Mouse (Mus musculus) embryo, embryonic 9.5 days (tissue): ENCODE measurements at regions not wholly inside any gene's neighbourhood (a gene's known extent, or its start where the extent isn't known, plus 50 kb on each side); places are given as distances from the start of the nearest gene placed in this dataset.

Source experiments
- DNase-seq: peaks from one replicate; pipeline ENCODE4 v3.0.0-alpha.2; 2017; ENCODE audit errors: extremely low spot score

DNA sequence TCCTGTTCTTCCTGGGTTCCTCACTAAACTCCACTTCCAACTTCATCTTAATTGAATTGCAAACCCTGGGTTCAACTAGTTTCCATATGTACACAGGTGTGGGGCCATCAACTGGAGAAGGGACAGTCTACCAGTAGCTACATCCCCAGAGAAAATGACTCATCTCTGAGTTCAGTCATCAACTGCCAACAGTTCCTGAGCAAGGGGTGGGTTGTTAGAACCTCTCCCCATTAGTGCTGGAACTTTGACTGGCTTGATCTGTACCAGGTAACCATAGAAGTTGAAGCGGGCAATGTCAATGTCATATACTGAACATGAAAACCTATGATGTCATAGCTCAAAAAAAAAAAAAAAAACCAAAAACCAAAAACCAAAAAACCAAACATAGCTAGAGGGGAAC is 69.8 kb downstream of the Gm21750 start:
- no peak for DNase-seq

DNA sequence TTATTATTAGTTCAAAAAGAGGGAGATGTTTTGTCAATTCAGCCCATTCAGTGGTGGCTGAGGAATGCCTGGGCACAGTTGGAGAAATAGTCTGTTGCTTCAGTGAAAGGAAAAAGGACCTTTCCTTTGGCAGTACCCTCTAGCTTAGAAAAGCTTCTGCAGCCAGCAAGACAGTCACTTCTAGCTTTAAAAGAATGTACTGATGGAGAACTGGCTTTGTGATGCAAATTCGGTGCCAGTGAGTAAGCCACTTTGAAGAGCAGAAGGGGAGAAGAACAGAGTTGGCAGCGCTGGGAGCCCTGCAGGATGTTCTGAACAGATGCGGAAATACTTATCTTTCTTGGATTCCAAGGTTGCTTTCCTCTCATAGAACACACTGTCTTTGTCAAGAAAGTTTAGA is 71.1 kb downstream of the Gm21750 start:
- no peak for DNase-seq

DNA sequence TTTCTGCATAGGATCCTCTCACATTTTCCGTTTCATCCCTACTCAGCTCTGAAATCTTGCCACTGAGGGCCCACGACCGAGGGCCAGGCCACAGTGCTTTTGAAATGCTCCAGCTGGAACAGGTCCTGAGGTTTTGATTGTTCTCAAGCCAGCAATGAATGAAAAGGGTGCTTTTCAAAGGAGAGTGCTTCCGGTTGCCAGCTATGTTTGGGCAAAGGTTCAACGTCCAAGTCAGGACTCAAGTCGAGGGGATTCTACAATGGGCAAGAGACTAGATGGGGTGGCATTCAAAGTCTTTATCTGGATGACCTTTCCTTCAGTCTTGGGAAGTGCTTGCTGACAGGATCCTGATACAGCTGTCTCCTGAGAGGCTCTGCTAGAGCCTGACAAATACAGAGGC is 89.8 kb downstream of the Gm21750 start:
- DNase-seq: no peak

DNA sequence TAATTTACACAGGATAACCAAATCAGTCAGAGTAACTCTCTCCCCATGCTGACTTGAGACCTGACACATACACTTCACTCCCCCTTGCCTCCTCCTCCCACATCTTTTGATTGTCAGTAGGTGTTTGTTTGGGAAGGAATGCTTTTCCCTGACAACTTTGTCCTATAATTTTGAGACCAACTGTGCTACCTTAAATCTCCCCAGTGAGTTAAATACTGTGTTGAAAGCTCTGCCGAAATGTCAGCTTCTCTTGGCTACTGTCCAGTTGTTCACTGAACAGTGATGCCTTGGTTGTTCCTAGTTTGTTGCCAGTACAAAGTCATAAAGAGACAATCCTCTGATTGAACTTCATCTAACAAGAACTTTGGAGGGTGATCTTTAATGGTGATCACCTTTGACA is 99.0 kb downstream of the Gm21750 start:
- no peak for DNase-seq

DNA sequence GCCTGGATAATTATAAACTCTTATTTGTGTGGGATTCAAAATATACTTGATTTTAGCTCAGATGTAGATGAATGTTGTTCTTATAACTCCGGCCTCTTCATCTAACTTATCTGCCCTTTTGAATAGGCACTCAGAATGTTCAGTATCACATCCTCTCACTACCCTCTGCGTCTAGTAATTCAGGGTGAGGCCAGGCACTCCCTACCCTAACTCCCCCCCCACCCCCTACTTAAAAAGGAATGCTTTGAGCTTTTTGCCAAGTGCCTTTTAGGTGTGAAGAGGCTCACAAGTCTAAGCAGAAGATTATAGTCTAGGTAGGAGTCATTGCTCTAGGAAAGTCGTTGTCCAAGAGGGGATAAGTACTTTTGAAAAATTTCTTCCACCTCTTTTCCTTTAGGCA is 111.9 kb downstream of the Gm21750 start:
- no peak for DNase-seq

DNA sequence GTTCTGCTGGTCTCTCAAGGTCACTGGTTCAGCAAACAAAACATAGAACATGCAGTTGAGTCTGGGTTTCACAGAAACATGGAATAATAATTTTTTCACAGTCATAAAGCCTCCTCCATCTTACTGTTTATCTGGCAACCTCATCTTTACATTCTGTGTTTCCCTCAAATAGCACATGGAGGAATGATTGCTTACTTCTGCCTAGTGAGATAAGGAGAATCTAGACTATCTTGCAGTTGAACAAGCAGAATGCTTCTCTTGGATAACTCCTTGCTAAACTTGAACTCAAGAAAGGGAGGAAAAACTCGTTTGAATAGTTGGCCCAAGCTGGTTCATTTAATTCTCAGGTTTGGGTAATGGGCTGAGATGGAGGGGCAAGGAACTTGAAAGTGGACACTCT is 112.8 kb downstream of the Gm21750 start:
- DNase-seq: no peak

DNA sequence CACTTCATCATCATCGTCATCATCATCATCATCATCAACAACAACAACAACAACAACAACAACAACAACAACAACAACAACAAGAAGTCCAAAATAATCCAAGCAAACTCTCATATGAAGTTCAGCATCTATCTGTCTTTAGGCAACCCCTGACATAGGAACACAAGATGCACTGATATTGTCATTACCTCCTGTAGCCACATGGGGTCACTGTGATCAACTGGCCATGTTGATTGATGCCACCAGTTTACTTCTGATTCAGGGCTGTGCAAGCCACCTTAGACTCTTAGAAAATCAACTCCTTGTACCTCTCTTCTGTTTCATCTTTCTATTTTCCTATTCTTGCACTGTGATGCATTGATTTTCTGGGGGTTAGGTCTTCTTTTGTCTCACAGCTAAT is 115.0 kb downstream of the Gm21750 start:
- peak; percentile 41 for DNase-seq

DNA sequence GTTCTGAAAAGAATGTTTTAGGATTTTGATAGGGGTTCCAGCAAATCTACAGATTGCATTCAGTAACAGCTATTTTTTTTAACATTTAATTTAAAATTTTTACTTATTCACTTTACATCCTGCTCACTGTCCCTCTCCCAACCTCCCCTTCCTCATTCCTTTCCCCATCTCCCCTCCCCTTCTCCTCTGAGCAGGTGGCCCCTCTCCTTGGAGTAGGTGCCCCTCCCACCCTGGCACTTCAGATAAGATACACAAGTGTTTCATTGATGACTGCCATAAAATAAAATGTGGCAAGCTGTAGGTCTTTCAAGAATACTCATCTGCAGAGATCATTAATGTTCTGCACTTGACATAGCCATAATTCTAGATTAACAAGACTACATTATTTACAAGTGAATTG is 146.1 kb downstream of the Gm21750 start:
- no peak for DNase-seq

DNA sequence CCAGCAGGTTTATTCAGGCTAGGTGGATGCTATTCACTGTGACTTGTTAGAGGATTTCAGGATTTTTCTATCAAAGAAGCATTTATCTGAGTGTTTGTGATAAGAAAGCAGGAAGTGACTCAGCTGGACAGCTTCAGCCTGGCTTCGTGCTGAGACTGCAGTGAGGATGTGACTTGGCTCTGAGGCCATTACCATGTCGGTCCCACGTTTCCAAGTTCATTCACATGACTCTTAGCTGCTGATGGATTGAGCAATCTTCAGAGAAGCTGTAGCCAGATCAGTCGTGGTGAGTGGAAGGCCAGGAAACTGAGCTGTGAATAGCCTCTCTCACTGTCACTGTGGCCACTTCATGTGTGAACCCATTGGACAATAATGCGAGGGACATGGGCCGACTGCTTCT is 177.9 kb downstream of the Gm21750 start:
- DNase-seq: no peak

DNA sequence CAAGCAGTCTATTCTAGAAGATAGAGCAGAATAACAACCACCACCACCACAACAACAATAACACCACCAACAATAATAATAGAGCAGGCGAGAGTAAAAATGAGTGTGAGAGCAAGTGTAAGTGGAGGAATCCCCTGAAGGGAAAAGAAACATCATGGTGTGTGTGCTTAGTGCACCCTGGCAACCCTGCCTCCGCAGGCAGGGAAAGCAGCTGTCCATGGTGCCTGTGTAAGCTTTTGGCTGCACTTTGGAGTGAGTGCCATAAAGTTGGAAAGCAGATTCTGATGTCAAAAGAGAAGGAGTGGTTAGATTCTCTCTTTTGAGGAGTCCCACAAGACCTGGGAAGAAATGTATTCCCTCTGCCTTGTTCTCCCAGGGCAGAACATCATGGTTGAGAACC is 200.8 kb downstream of the Gm21750 start:
- no peak for DNase-seq

DNA sequence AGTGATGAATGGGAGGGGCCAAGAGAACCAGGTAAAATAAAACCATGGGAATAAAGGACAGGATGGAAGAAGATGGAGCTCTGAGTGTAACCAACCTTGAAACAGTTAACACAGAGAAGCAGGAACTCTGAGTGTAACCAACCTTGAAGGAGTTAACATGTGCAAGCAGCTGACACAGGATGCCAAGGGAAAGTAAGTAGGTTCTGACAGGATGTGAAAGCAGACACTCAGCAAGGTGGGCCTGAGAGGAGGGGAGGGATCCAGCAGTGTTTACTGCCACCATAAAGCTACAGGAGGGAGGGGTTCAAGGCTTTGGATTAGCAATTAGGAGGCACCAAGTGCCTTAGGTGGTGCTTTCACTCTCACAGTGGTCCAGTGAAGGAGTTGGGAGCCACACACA is 213.3 kb downstream of the Gm21750 start:
- no peak for DNase-seq

DNA sequence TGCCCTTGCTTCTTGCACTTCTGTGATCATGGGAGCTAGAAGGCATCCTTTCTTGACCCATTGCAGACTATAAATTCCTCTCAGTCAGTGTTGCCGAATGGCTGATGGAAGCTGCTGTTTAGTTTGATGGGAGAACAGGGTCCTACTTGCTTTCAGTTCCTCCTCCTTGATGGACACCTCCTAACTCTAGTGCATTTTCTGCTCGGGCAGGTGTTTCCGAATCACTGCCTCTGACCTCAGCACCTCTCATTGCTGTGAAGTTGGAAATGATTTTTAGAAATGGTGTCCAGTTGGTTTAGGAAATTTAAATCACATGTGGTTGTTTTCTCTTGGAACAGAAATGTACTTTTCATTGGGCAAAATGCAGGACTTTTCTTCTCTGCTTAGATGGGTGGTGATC is 214.9 kb downstream of the Gm21750 start:
- no peak for DNase-seq

DNA sequence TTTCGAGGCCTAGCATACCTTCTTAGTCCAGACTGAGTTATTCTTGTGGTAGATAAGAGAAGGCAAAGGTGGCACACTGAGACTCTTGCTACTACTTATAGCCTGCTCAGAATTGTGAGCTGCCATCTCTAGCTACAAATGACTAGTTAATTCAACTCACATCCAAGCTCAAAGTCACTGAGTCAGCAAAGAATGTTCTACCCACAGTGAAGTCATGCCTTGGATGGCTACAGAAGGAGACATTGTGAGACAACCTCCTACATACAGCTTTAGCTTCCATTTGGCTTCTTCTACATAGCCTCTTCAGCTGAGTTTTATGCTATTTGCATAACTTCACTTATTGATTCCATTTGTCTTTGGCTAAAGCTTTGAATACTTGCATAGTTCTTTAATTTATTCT is 217.2 kb downstream of the Gm21750 start:
- DNase-seq: no peak

DNA sequence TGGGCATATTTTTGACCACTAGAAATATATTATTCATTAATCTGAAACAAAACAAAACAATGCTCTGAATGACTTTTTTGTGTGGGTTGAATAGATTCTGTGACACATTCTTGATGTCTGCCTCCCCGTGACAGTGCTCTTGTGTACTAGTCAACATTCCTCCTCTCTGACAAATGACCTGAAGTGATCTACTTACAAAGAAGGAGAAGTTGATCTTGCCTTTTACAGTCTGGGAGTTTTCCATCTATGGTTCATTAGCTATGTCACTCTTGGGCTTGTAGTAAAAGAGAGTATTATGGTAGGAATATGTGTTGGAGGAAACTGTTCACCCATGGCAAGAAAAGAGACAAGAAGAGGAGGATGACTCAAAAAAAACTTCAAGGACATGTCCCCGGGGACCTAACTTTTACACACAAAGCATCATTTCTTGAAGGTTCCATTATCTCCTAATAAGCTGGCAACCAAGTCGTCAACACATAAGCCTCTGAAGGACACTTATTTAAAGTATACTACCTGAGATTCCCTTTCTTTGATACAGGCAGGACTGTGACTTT is 217.9 kb downstream of the Gm21750 start:
- no peak for DNase-seq

DNA sequence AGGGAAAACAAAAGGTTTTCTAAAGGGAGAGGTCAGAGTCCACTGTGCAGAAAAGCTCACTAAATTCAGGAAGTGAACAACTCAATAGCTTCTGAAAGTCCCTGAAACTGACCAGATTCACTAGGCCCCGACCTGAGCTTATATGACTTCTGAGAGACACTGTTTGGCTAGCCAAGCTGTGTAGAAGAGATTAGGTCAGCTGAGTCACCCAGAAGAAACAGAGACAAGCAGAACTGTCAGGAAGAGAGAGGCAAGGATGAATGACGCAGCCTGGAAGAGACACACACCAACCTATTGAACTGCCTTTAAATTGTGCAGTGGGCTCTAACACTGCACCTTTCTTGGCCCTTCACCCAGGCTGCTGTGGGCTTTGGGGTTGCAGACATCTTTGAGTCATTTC is 230.4 kb downstream of the Gm21750 start:
- no peak for DNase-seq

DNA sequence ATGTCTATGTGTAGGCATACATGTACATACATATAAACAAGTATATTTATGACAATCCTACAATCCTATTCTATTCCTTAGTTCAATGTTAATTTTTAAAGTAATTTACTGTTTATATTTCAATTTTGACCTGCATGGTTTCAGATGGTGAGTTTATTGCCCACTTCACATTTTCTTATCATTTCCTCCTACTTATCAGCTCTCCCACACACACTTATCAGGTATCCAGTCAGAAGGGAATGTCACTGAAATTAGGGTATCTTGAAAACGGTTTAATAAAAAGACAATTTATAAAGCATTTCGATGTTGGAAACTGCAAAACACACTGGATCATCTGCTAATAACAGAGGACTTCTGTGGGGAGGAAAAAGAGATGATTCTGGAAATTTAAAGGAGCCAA is 233.8 kb downstream of the Gm21750 start:
- DNase-seq: no peak

DNA sequence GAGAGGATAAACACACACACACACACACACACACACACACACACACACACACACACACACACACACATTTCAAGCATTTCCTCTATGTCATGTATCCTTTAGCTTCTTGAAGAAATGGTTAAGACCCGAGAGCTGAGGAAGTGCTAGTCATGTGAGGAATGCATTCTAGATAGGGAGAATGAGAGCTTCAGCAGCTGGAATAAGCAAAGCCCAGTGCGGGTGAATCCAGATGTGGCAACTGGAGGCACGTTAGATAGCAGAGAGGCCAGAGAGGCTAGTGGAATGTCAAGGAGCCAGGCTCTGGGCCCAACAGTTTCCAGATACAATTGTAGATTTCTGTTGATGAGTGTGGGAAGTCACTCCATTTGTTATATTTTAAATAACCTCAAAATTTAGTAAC is 234.2 kb downstream of the Gm21750 start:
- no peak for DNase-seq

DNA sequence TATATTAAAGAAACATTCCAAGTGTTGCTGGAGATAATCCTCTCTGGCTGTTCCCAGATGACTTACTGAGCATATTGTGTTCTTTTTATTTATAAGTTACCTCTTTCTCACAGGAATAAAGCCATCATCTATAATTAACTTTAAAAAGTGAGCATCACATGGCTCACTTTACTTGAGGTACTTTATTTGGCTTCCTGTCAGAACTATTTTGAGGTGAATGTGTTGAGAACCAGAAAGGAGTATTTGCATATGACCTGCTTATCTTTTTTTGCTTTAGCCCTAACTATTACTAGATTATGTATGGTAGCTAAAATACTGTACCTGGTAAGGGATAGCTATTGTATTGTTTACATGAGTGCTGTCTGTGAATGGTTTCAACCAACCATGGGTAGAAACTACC is 238.1 kb downstream of the Gm21750 start:
- no peak for DNase-seq

DNA sequence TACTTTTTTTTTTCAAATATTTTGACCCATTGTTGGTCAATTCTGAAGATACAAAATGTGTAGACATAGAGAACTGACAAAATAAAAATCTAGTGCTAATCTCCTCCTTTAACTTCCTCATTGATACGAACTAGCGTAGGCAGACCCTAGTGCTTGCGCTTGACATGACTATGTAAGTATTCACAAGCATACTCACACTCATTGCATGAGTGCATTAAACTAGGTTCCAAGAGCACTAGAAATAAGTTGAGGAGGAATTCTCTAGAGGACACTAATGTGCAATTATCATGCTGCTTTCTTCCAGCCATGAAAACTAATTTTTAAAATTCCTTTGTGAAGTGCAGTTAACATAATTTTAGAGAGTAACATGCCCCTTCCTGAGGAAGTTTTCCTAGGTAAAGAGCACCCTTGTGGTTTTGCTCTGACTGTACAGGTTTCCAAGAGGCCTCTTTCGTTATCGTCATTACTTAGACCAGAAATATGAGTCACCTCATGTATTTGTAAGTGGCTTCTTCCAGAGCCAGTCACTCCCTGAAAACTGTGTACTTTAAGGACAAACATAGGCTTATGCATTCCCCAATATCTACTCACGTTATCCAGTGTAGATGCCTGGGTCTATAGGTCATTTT is 241.2 kb downstream of the Gm21750 start:
- DNase-seq: no peak

DNA sequence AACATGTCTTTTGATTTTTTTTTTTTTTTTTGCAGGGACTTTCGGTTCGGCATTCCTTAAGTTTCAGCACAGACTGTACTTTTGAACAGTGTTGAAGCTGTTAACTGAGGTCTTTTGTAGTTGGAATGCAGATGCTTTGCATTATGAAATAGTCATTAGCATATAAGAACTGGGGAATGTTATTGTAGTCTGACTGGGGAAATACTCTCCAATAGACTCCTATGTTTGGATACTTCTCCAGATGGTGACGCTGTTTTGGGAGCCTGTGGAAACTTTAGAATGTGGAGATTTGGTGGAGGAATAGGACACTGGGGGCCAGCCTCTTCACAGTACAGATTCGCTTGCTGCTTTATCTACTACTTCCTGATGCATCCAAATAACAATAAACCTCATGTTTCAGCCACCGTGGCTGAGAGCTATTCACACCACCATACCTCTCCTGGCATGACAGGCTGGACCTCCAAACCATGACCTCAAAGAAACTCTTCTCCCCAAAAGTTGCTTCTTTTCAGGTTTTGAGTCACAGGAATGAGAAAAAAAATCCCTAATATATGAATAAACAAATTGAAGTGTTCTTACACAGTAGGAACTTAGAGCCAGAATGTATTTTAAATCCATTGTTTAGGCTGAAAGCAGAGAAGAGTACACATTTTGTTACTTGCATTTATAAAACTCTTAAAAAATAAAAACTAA is 252.9 kb downstream of the Gm21750 start:
- no peak for DNase-seq

DNA sequence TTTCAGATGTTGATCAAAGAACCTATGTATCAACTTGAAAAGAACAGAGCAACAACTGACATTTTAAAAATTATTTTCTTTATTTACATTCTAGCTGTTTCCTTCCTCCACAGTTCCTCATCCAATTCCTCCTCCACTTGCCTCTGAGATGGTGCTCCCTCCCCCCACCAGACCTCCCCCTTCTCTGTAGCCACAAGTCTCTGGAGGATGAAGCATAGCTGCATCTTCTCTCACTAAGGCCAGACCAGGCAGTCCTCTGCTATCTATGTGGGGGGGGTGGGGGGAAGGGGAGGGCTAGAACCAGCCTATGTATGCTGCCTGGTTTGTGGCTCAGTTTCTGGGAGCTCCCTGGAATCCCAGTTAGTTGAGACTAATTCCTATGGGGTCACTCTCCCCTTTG is 255.0 kb downstream of the Gm21750 start:
- DNase-seq: no peak

DNA sequence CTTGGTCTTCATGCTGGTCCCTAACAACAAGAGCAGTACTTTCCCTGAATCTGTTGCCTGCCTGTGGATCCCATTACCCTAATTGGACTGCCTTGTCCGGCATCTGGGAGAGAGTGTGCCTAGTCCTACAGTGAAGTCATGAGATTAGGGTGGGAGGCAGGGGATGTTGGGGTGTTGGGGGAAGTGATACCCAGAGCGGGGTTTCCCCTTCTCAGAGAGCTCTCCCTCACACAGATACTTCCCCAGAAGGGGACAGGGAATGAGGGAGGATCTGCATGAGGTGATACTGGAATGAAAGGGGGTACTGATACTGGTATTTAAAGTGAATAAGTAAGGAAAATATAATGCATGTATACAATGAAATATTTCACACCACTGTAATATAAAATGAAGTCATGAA is 270.1 kb downstream of the Gm21750 start:
- DNase-seq: no peak

DNA sequence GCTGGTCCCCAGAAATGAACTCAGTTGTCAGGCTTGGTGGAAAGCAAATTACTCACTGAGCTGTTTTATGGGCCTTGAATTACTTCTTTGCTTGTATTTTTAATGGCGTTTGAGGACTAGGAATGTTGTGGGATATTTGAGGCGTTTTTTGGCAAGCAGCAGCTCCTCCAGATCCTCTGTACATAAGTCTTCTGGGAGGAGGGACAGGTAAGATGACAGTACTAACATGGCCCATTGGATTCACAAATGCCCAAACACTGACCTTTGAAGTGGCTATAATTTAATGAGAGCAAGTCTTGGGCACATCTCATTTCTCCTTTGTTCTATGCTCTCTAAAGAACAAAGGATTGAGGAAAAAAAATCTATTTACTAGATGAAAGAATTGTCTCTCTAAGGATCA is 286.3 kb downstream of the Gm21750 start:
- no peak for DNase-seq

DNA sequence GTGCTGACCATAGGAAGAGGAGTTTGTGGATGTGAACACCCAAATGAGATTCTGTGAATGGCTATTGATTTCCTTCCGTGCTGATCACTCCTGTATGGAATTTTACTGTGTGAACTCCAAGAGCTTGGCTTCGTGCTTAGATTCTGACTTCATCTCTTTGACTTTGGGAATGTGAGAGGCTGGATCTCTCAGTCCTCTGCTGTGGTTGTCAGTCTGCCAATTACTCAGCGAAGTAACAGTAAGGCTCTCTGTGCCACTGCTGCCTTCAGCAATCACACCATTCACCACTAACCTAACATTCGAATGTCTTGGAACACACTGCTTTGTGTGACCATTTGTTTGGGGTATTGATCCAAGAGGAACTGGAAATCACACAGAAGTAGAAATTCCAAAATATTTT is 291.5 kb downstream of the Gm21750 start:
- no peak for DNase-seq
